Comparison of ENCODE assay signal across 9 mouse cellular contexts in the genomic region with DNA sequence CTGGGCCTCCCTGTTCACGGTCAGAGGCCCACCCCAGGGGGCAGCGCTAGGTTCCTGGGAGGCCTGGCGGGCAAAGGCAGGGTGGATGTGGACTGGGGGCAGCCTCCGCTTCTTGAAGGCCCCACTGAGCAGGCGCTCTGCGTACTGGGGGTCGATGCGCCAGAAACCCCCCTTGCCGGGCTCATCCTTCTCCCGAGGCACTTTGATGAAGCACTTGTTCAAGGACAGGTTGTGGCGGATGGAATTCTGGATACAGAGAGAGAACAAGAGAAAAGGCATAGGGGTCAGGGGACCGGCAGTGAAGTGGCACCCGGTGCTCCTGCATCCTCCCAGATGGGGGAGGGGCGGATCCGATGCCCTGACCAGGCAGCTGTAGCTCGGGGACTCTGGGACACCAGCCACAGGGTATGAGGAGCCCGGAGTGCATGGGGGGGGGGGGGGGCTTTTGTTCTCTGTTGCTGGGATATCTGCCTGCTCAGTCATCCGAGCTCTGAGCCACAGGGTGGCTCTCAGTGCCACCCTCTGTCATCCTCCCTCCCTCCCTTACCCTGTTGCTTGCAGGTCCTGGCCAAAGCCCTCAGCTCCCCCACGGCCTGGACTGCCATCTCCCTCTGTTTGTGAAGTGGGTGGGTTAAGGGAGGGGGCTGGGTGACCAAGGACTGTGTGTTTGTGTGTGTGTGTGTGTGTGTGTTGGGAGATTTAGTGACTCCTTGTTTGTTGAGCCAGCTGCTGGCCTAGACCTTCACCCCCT. TPM values are rescaled to one million over a fixed set of nuclear protein-coding genes. Genes with fewer than 3 reads are reported as not detected.
DNase-seq lines count a peak whose midpoint lies in the region; ATAC-seq and TF ChIP-seq lines count a peak whose summit lies in the region.
"Had no signal": no experiment of that assay in that cellular context is flagged by ENCODE, and none has a peak within 500 bp of the region (broad histone marks: within the 10 kb centered on the region; RNA-seq: fewer than 3 reads in every experiment).

No protein-coding gene starts in this region.

- TF ChIP-seq CTCF in kidney, postnatal 0 days (IDR thresholded peaks at IDR 0.05; ENCODE audit: low read depth) = no peak

- H3K9ac ChIP-seq in kidney, postnatal 0 days (ENCODE audit: low read depth, low read length) = 0 out of 2 replicates have a peak overlapping the region, but pooled peaks have one; percentile 13

- H3K4me2 ChIP-seq in kidney, postnatal 0 days (ENCODE audit: low read length) = 0 out of 2 replicates have a peak overlapping the region, but pooled peaks have one; percentile 10

- H3K4me1 ChIP-seq in kidney, postnatal 0 days (replicated peaks; ENCODE audit: insufficient read depth, low read length) = peaks cover 42% of the 10 kb centered on the region

- no peaks in the 10 kb centered on the region for H3K9me3 ChIP-seq in kidney, postnatal 0 days (replicated peaks; ENCODE audit: low read length)

- 44% methylated on average over 19 of the region's 19 CpGs for WGBS in kidney, postnatal 0 days

- peaks cover 10% of the 10 kb centered on the region; the same call in 1 of the 2 replicates for H3K27me3 ChIP-seq in kidney, postnatal 0 days (ENCODE audit: insufficient read depth, low read length)

- peak; percentile 19 for ATAC-seq in kidney, postnatal 0 days (replicated peaks; ENCODE audit: low FRiP score, low read depth)

- peak; percentile 80 for DNase-seq in layer of hippocampus, adult 11-12 months (ENCODE audit: low spot score)
- no peak for DNase-seq in layer of hippocampus, postnatal 25 days (ENCODE audit: extremely low spot score in 1 of 2, low spot score in 1 of 2)
- peak; percentile 66 for DNase-seq in embryo, embryonic 11 days
- DNase-seq in kidney, postnatal 0 days (ENCODE audit: low spot score) = peak; percentile 58
- DNase-seq in neural tube, embryonic 10.5 days (ENCODE audit: extremely low spot score, low spot score) = peak; percentile 54
- DNase-seq in spleen, adult 18-20 months = no peak
- DNase-seq in thymus, postnatal 25 days = no peak
- no peak for DNase-seq in natural killer cell, adult 2 months (ENCODE audit: low spot score in 2 of 2)

- H3K4me3 ChIP-seq in kidney, postnatal 0 days (replicated peaks; ENCODE audit: low read depth, low read length) = no peak overlapping the region

- no peaks in the 10 kb centered on the region for H3K36me3 ChIP-seq in kidney, postnatal 0 days (ENCODE audit: insufficient read depth, low read length)

- peak overlapping the region; percentile 77 for H3K27ac ChIP-seq in kidney, postnatal 0 days

RNA-seq across cellular contexts. Expression of gene Foxj1, which starts 2.8 kb away (rescaled TPM):
- total RNA-seq in layer of hippocampus, postnatal 25 days (2021) = 1 to 10 TPM; 5.4 to 7.1 TPM
- 2.5 TPM in 2 replicates for polyA plus RNA-seq in kidney, postnatal 0 days (2015; fragmentation: Nextera tagmentation; extraction: Ambion mirVana)

RNA-seq across cellular contexts. Expression of gene Exoc7, which starts 25.4 kb away (rescaled TPM):
- total RNA-seq in layer of hippocampus, postnatal 25 days (2021) = 10 to 100 TPM; 85.0 to 87.2 TPM
- 56.5 and 59.1 TPM in 2 replicates for polyA plus RNA-seq in kidney, postnatal 0 days (2015; fragmentation: Nextera tagmentation; extraction: Ambion mirVana)

RNA-seq across cellular contexts. Expression of gene Galr2, which starts 51.7 kb away (rescaled TPM):
- not detected for total RNA-seq in layer of hippocampus, postnatal 25 days (2021)
- 0.13 and 0.18 TPM in 2 replicates for polyA plus RNA-seq in kidney, postnatal 0 days (2015; fragmentation: Nextera tagmentation; extraction: Ambion mirVana)
- total RNA-seq: liver, adult 2 months had no signal
- polyA plus RNA-seq: liver, adult 2 months had no signal

RNA-seq across cellular contexts. Expression of gene Srp68, which starts 58.4 kb away (rescaled TPM):
- 10 to 100 TPM; 61.5 to 61.7 TPM for total RNA-seq in layer of hippocampus, postnatal 25 days (2021)
- 62.1 and 69.1 TPM in 2 replicates for polyA plus RNA-seq in kidney, postnatal 0 days (2015; fragmentation: Nextera tagmentation; extraction: Ambion mirVana)

Comparison
In these comparisons a context has a peak if more than half of its experiments do, and no peak if none do; other contexts are left out.
1. DNase-seq: peak in layer of hippocampus, adult 11-12 months (single experiment), embryo, embryonic 11 days (single experiment), kidney, postnatal 0 days (single experiment) and neural tube, embryonic 10.5 days (single experiment); none in layer of hippocampus, postnatal 25 days (0 of 2), spleen, adult 18-20 months (0 of 2), thymus, postnatal 25 days (single experiment) and natural killer cell, adult 2 months (0 of 2).